Mouse (Mus musculus) inflammation-experienced regulatory T-cells (primary cell): Measurements from ENCODE around the gene Vmn2r103. TPM values are rescaled to one million over a fixed set of nuclear protein-coding genes. Genes with fewer than 3 reads are reported as not detected.

ENCODE experiments used
- polyA plus RNA-seq, 2 experiments: library from polyadenylated mRNA; unstranded; fragments of 100-300 nt; shearing (Covaris generic); gene quantifications; one replicate each; pipeline ENCODE4 v1.2.1; 2017

The Vmn2r103 gene
- under 1 TPM in 1 of 2 experiments, not detected in 1; 0.95 TPM for polyA plus RNA-seq

DNA sequence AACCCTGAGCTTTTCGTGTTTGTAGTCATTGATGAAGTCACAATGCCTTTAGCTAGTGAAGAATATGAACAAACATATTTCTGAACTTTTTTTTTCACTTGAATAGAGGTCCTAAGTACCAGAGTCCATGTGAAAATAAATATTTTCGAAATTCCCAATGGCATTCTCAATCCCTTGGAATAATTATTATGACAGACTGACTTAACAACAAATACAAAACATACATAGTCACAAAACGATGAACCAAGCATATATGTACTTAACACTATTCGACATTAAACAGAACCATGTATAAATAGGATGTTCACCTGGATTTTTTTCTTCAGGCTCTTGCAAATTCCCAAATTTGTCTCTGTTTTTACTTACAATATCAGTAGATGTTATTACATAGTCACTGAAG lies at the start of gene Vmn2r103:
Vmn2r103 (plus strand) TSS at position 301 of the 400 bp plus-strand sequence.

Other genes starting within 250 kb of the Vmn2r103 start
- gene Vmn2r101, start 196.1 kb upstream of the Vmn2r103 start, polyA plus RNA-seq, result under 1 TPM in 1 of 2 experiments, not detected in 1; 0.04 TPM
- under 1 TPM; 0.02 to 0.16 TPM for gene Vmn2r102, start 113.0 kb upstream of the Vmn2r103 start, polyA plus RNA-seq